Mouse (Mus musculus): ENCODE results near the gene Acot6.

Acot6 gene

DNA sequence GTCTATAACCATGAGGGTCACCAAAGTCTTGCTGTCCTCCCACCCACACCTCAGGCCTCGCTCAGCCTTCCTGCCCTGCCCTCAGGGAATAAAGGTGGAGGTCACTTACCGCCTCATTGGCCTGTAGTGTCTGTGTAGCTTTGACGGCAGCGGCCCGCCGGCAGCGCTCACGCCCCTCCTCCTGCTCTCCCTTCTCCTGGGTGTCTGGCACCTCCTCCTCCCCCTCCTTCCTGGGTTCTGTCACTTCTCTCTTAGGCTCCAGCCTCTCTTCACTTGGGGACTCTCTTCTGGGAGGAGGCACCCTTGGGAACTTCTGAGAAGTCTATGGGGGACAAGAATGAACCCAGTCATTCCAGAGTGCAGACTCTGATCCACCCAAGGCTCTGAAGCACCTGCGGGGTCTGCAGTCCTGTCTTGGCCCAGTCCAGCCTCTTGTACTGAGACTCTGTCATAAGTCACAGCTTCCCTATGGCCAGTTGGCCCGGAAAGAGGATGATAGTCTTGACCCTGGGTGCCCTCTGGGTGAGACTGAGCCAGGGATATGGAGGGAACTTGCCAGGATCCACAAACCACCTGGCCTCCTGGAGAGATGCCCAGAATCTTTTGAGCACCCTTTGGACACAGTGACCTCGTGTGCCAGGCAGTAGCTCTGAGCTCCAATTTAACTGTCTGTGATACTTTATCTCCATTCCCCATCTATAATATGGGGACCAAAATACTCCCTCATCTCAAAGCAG lies 54.5 kb downstream of the Acot6 start:
- DNase-seq = peak; percentile 91

DNA sequence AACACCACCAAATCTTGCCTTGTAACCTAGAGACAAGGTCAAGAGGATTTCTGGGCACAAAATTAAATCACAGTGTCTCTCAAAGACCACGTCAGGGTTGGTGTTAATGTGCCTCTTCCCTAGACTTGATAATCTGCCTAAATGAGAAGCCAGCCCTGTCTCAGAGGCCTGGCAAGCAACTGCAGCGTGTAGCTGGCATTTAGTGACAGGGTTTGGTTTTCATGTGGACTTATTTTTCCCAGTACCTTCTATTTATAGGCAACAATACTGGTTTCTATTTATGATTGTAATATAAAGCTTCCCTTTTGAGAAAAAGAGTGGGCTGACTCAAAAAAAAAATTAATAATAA lies 55.0 kb downstream of the Acot6 start:
- DNase-seq = peak; percentile 35

DNA sequence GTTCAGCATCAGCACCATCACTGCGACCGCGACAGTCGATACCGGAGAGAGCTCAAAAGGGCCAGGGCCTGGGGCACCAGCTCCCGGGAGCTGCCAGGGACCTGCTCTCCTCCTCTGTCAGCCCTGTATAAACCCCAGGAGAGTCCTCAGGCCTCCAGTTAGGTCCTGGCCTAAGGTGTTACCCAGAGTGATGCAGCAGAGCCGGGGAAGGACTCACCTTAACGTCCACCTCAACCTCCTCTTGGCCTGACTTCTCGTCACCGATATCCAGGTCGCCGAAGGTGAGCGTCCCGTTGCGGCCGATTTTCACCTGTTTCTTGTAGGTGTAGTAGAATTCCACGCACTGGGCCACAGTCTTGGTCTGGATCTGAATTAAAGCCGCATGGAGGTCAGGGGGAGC lies 55.8 kb downstream of the Acot6 start:
- DNase-seq = no peak

DNA sequence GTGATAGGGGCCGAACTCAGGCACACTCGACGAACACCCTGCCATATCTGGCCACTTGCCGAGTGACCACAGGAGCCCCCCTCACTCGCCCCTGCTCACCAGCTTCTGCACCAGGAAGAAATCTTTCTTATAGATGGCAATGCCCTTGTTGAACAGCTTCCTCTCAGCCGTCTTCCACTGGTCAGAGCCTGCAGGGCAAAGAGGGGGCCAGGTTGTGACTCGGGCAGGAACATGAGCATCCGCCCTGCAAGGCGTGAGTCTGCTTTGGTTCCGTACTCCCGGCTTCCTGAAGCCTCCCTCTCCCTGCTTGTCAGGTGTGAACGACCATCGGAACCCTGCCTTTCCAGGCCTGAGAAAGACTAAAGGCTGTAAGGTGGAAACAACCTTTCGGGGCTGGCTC lies 57.7 kb downstream of the Acot6 start:
- DNase-seq = no peak

DNA sequence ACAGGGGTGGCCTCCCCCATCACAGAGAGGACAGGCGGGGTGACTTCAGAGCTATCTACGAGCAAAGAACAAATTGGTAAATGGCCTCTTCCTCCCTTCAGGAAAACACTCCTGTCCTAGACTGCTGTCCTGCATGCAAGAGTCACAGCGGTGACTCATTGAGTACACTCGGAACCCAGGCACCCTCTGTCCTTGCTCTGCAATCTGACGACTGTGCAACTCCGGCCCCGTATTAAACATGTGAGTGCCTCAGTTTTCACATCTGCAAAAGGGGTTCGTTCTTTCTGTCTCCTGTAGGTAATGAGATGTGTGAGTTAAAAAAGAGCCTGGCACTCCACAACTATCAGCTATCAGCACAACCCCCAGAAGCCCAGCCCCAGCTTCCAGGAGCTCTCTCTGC lies 60.0 kb downstream of the Acot6 start:
- no peak for DNase-seq

Data from cerebellum, adult 11 months (tissue).